Mouse (Mus musculus): ENCODE data around the gene BB287469. TPM values are rescaled to one million over a fixed set of nuclear protein-coding genes. Genes with fewer than 3 reads are reported as not detected.
"Not testable (repeated sequence)": the region's sequence is repeated elsewhere in the genome, so short reads cannot be mapped to it uniquely, and the experiment has no call there.

BB287469 gene
- polyA plus RNA-seq, 1 experiment from 2014 or later, result not detected

DNA sequence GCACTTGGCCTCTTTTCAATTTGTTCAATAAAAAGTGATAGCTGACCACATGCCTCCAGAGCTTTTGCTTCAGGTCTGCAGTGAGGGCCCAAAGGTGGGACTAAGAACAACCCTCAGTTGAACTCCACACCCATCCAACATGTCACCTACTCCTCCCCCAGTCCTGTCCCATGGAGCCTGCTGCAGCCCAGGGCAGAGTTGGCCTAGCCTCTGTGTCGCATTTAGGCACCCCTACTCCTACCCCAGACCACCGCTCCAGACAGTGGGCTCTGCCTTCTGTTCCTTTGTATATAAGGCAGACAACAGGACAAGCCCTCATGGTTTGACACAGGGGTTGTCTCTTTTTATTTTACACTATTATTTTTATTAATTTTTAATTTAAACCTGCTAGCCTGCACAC is 47.7 kb downstream of the BB287469 start:
- ATAC-seq; H3K36me3 ChIP-seq (ENCODE audit: control insufficient read depth, insufficient read depth, low read length); H3K4me3 ChIP-seq (ENCODE audit: low read length); H3K27ac ChIP-seq (ENCODE audit: low read depth, low read length); H3K4me2 ChIP-seq (ENCODE audit: low read length); H3K27me3 ChIP-seq (replicated peaks; ENCODE audit: control insufficient read depth, insufficient read depth, low read length); H3K9me3 ChIP-seq (ENCODE audit: control insufficient read depth, low read length); H3K9ac ChIP-seq (ENCODE audit: low read depth, low read length); H3K4me1 ChIP-seq (ENCODE audit: control insufficient read depth, insufficient read depth, low read depth, low read length): not testable (repeated sequence)
- 79% methylated on average over 2 of the region's 2 CpGs for WGBS

Other genes with a start within 250 kb of the BB287469 start
- not detected in 2 replicates for gene Oog1, start 213.9 kb upstream of the BB287469 start, polyA plus RNA-seq (2015; fragmentation: Nextera tagmentation; extraction: Ambion mirVana)
- not detected in 2 replicates for gene Gm4027, start 197.7 kb upstream of the BB287469 start, polyA plus RNA-seq (2015; fragmentation: Nextera tagmentation; extraction: Ambion mirVana)
- not detected in 2 replicates for gene Gm16381, start 172.0 kb upstream of the BB287469 start, polyA plus RNA-seq (2015; fragmentation: Nextera tagmentation; extraction: Ambion mirVana)
- gene Gm21319, start 40.8 kb upstream of the BB287469 start, polyA plus RNA-seq (2015; fragmentation: Nextera tagmentation; extraction: Ambion mirVana), result not detected in 2 replicates
- gene Gm21936, start 21.1 kb upstream of the BB287469 start, polyA plus RNA-seq (2015; fragmentation: Nextera tagmentation; extraction: Ambion mirVana), result not detected in 2 replicates
- gene Gm2001, start 25.8 kb downstream of the BB287469 start, polyA plus RNA-seq (2015; fragmentation: Nextera tagmentation; extraction: Ambion mirVana), result not detected in 2 replicates
- not detected in 2 replicates for gene Gm2016, start 57.5 kb downstream of the BB287469 start, polyA plus RNA-seq (2015; fragmentation: Nextera tagmentation; extraction: Ambion mirVana)
- not detected in 2 replicates for gene Gm2022, start 78.8 kb downstream of the BB287469 start, polyA plus RNA-seq (2015; fragmentation: Nextera tagmentation; extraction: Ambion mirVana)
- gene Gm2035, start 103.3 kb downstream of the BB287469 start, polyA plus RNA-seq (2015; fragmentation: Nextera tagmentation; extraction: Ambion mirVana), result not detected in 2 replicates
- gene Gm2042, start 137.5 kb downstream of the BB287469 start, polyA plus RNA-seq (2015; fragmentation: Nextera tagmentation; extraction: Ambion mirVana), result not detected in 2 replicates
- gene Gm2075, start 195.3 kb downstream of the BB287469 start, polyA plus RNA-seq (2015; fragmentation: Nextera tagmentation; extraction: Ambion mirVana), result not detected in 2 replicates
- not detected in 2 replicates for gene Gm6803, start 202.2 kb downstream of the BB287469 start, polyA plus RNA-seq (2015; fragmentation: Nextera tagmentation; extraction: Ambion mirVana)
- not detected in 2 replicates for gene Gm2056, start 210.4 kb downstream of the BB287469 start, polyA plus RNA-seq (2015; fragmentation: Nextera tagmentation; extraction: Ambion mirVana)